Mouse (Mus musculus) erythroblast, adult 5-6 weeks (primary cell): Measurements from ENCODE around the gene Rnf43. TPM values are rescaled to one million over a fixed set of nuclear protein-coding genes. Genes with fewer than 3 reads are reported as not detected.

Experiments used
- ATAC-seq: replicated peaks from 2 replicates; pipeline ENCODE4 v1.8.0; 2016; ENCODE audit warnings: moderate number of reproducible peaks, mild to moderate bottlenecking, moderate TSS enrichment, inconsistent platforms; ENCODE audit not compliant: poor library complexity, low FRiP score, severe bottlenecking
- total RNA-seq, 2 experiments: library from RNA; stranded (forward) in 1 of 2; stranded (reverse) in 1 of 2; fragments of 150-400 nt in 1 of 2; fragments of 200-764, 138-1000 nt in 1 of 2; gene quantifications; 2 replicates each; pipeline versions ENCODE4 v1.2.3 to v1.2.4; 2015 to 2017; ENCODE audit warnings: low replicate concordance in 2 of 2

The Rnf43 gene
- total RNA-seq, 2 experiments from 2014 or later: 1.0 TPM; not detected in 1

GRCm38 (mm10) chr11:87756251-87756820, 93.8 kb downstream of the Rnf43 start:
- ATAC-seq: peak; percentile 61

- ATAC-seq: peak; percentile 15; the same call in 1 of the 2 replicates
These were observed 94.8 kb downstream of the Rnf43 start for GRCm38 (mm10) chr11:87757001-87757954.

- no peak for ATAC-seq
These were observed 95.8 kb downstream of the Rnf43 start for GRCm38 (mm10) chr11:87758161-87758911.

- no peak for ATAC-seq
These were observed 96.6 kb downstream of the Rnf43 start for GRCm38 (mm10) chr11:87758957-87759608.

- ATAC-seq: no peak
These were observed 97.1 kb downstream of the Rnf43 start for GRCm38 (mm10) chr11:87759609-87760005.

- no peak for ATAC-seq
These were observed 98.0 kb downstream of the Rnf43 start, which contains the start of gene Tspoap1 for GRCm38 (mm10) chr11:87760301-87761081. Gene Tspoap1 (plus strand): TSS chr11:87760541.

GRCm38 (mm10) chr11:87761181-87761721, 98.7 kb downstream of the Rnf43 start:
- no peak for ATAC-seq

- ATAC-seq: no peak
These were observed 99.5 kb downstream of the Rnf43 start for GRCm38 (mm10) chr11:87761806-87762701.

- ATAC-seq: no peak
These were observed 100.3 kb downstream of the Rnf43 start for GRCm38 (mm10) chr11:87762702-87763385.

- ATAC-seq: no peak
These were observed 101.0 kb downstream of the Rnf43 start for GRCm38 (mm10) chr11:87763511-87763987.

- no peak for ATAC-seq
These were observed 101.7 kb downstream of the Rnf43 start for GRCm38 (mm10) chr11:87763988-87764876.

GRCm38 (mm10) chr11:87768745-87769144, 106.2 kb downstream of the Rnf43 start:
- no peak for ATAC-seq

GRCm38 (mm10) chr11:87770989-87771388, 108.5 kb downstream of the Rnf43 start:
- peak; percentile 78 for ATAC-seq

- no peak for ATAC-seq
These were observed 109.8 kb downstream of the Rnf43 start for GRCm38 (mm10) chr11:87772354-87772753.

- ATAC-seq: no peak
These were observed 115.7 kb downstream of the Rnf43 start for GRCm38 (mm10) chr11:87778100-87778765.

- no peak for ATAC-seq
These were observed 116.4 kb downstream of the Rnf43 start for GRCm38 (mm10) chr11:87778915-87779314.
